Mouse (Mus musculus): ENCODE results near the gene Zmat5.
"Not testable (repeated sequence)": the region's sequence is repeated elsewhere in the genome, so short reads cannot be mapped to it uniquely, and the experiment has no call there.

The Zmat5 gene

DNA sequence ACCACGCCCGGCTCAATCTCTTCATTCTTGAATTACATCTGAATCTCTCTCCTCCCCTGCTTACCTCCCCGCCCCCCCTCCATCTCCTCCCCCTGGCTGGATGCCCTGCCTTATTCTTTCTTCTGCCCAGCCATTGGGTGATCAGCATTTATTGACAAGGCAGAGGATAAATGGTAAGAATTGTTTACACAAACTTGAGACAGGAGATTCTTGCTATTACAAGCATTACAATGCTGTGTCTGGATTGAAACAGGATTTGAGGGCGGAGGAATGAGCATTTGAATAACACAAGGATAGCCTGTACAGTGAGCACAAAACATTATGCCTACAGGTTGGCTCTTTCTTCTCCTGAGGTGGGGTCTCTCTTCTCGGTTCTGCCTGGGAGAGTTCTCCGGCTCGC, 14.1 kb upstream of the Zmat5 start:
- DNase-seq (ENCODE audit: low read depth, low spot score): no peak

DNA sequence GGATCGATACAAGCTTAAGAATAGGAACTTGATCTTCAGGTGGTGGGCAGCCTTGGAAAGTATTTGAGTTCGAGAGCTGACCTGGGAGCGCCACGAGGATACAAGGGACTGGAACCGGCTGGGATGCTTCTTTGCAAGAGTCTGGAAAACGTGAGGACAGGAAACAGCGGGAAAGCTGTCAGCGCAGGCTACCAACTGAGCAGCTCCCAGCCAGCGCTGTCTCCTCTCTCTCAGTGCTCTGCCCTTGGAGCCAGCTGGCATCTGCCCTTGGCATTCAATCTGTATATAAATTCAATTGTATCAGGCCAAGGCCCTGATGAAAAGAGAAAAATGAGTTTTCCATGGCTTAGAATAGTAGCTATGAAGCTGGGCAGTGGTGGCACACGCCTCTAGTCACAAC, 13.3 kb upstream of the Zmat5 start:
- DNase-seq (ENCODE audit: low read depth, low spot score): no peak

DNA sequence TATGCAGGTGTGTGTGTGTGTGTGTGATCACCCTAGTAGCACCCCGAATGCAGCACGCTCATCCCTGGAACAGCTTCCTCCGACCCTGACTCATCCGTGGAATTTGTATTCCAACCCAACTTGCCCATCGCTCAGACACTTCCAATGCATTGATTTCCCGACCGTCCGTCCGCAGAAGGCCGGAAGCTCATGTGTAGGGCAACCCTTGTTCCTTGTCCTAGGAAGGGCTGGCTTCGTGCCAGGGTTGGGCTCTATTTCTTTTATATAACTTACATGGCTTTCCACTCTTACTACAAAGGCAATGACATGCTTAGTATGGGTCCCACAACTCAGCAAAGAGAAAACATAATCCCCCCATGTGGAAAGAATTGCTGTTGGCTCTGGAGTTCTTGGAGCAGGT, 12.3 kb upstream of the Zmat5 start:
- no peak for DNase-seq (ENCODE audit: low read depth, low spot score)

- no peak for DNase-seq (ENCODE audit: low read depth, low spot score)
Observed at GRCm38 (mm10) chr11:4697043-4697983, 7.2 kb upstream of the Zmat5 start.

GRCm38 (mm10) chr11:4700726-4701125, 3.8 kb upstream of the Zmat5 start:
- DNase-seq (ENCODE audit: low read depth, low spot score): no peak

GRCm38 (mm10) chr11:4703688-4704071, 798 bp upstream of the Zmat5 start:
- DNase-seq (ENCODE audit: low read depth, low spot score): no peak

DNA sequence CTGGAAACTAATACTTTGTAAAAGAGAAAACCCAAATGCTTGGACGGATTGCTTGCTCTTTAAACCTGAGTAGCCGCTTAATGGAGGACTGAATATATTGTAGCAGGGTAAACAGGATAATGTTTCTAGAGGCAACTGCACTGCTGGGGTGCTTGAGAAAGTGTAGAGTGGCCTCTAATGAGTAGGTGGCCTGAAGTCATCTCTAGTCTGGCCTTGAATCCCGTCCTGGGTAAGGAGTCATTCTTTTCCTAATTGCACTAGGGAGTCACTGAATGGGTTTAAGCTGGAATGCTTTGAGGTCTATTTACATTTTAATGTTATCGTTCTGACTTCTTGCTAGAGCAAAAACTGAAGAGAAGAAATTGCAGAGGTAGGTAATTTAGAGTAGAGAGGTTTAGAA, 700 bp downstream of the Zmat5 start:
- no peak for DNase-seq (ENCODE audit: low read depth, low spot score)

DNA sequence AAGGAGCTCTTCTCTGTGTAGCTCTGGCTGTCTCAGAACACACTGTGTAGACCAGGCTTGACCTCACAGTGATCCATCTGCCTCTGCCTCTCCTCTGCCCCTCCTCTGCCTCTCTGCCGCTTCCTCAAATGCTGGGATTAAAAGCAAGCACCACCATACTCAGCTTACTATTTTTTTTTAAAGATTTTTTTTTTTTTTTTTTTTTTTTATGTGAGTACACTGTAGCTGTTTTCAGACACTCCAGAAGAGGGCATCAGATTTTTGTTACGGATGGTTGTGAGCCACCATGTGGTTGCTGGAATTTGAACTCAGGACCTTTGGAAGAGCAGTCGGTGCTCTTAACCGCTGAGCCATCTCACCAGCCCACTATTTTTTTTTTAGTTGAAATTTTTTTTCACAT, 5.7 kb downstream of the Zmat5 start:
- DNase-seq (ENCODE audit: low read depth, low spot score): not testable (repeated sequence)

- no peak for DNase-seq (ENCODE audit: low read depth, low spot score)
Observed at GRCm38 (mm10) chr11:4712822-4713221, 8.3 kb downstream of the Zmat5 start.

GRCm38 (mm10) chr11:4714727-4715126, 10.2 kb downstream of the Zmat5 start:
- no peak for DNase-seq (ENCODE audit: low read depth, low spot score)

- no peak for DNase-seq (ENCODE audit: low read depth, low spot score)
Observed at GRCm38 (mm10) chr11:4715596-4715995, 11.1 kb downstream of the Zmat5 start.

- DNase-seq (ENCODE audit: low read depth, low spot score): no peak
Observed at GRCm38 (mm10) chr11:4716530-4717236, 12.2 kb downstream of the Zmat5 start.

- no peak for DNase-seq (ENCODE audit: low read depth, low spot score)
Observed at GRCm38 (mm10) chr11:4718548-4718947, 14.1 kb downstream of the Zmat5 start.

DNA sequence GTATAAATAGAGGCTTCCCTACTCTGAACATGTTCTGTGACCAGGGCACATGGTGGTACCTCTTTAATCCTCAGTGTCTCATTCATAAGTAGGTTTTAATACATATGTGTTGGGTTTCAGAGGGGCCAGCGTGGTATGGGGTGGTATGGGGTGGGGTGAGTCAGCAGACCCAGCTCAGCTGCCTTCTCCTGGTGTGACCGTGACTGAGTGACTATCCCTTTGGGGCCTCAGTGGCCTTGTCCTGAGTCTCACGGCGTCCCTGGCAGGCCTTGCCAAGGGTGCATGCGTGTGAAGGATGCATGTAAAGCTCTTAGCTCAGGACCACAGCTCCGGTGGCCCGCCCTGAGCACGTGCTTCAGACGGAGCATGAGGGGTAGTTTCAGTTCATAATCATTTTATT, 15.5 kb downstream of the Zmat5 start:
- no peak for DNase-seq (ENCODE audit: low read depth, low spot score)

DNA sequence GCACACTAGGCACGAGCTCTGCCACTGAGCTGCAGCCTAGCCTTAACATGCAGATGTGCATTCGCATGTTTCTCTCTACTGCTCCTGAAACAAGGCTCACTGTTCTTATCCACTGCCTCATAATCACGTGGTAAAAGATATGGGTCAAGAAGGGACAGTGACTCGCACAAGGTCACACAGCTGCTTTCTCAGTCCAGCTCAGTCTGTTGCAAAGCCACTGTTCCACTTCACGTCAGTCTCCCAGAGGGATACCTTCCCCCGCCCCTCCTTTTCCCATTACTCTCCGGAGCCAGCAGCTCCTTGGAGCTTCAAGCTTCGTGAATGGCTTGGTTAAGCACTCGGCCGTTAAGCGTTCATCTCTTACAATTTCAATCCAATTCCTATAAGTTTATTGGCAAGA, 15.9 kb downstream of the Zmat5 start:
- DNase-seq (ENCODE audit: low read depth, low spot score): no peak

GRCm38 (mm10) chr11:4720900-4721580, 16.6 kb downstream of the Zmat5 start:
- no peak for DNase-seq (ENCODE audit: low read depth, low spot score)

GRCm38 (mm10) chr11:4721728-4722127, 17.2 kb downstream of the Zmat5 start:
- no peak for DNase-seq (ENCODE audit: low read depth, low spot score)

- no peak for DNase-seq (ENCODE audit: low read depth, low spot score)
Observed at GRCm38 (mm10) chr11:4729603-4730002, 25.1 kb downstream of the Zmat5 start.

DNA sequence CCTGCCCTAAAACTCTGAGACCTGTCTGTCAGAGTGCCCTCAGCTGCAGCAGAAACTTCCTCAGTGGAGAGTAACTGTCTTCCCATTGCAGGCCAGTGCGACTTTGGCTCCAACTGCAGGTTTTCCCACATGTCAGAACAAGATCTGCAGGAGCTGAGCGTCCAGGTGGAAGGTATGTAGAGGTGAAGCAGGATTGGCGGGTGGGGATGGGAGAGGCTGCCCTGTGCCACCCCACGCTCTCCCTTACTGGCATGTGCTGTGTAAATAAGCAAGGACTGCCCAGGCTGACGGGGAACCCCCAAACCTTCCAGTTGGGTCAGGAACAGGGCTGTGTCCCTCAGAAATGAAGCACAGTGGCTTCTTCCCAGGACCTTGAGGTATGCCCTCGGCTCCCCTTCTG, 25.6 kb downstream of the Zmat5 start:
- no peak for DNase-seq (ENCODE audit: low read depth, low spot score)

DNA sequence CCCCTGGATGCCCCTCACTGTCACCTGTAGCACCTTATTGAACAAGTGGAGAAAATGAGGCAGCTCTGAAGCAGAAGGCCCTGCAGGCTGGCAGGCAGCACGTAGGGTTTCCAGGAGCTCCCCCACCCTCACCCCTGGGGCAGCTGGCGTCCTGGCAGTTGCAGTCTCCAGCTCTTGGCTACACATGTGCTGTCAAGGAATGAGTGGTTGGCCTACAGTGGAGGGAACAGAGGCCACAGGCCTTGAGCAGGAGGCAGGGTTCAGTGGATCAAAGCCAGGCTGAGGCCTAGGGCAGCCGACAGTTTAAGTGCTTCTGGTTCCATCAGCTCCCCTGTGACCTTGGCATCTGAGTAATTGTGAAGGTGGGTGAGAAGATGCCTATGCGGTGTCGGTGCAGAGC, 26.4 kb downstream of the Zmat5 start:
- no peak for DNase-seq (ENCODE audit: low read depth, low spot score)

GRCm38 (mm10) chr11:4731781-4732180, 27.3 kb downstream of the Zmat5 start:
- no peak for DNase-seq (ENCODE audit: low read depth, low spot score)

GRCm38 (mm10) chr11:4734179-4734578, 29.7 kb downstream of the Zmat5 start:
- DNase-seq (ENCODE audit: low read depth, low spot score): no peak
